Mouse (Mus musculus): ENCODE measurements around the gene Hist1h2ac.

DNA sequence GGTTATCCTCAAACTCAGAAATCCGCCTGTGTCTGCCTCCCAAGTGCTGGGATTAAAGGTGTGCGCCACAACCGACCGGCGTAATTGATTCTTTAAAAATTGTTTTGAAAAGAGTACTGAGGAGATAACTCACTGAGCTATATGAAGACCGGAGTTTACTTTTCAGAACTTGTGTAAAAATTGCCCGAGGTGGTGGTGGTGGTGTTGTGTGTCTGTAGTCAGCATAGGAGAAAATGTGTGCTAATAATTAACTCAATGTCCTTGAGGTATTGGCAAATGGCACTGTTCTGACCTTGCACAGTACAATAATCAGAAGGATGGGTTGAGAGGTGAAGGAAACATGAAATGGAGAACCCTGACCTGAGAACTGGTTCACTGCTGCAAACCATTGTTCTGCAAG, 4.2 kb upstream of the Hist1h2ac start:
- TF ChIP-seq CHD2 (IDR thresholded peaks at IDR 0.05; ENCODE audit: low read depth, low read length) (no peak), ZC3H11A (IDR thresholded peaks at IDR 0.05; ENCODE audit: borderline replicate concordance, low read depth, low read length) (no peak), HCFC1 (IDR thresholded peaks at IDR 0.05; ENCODE audit: borderline replicate concordance, insufficient read depth, low read length) (no peak)
